Mouse (Mus musculus): ENCODE data around the gene Memo1. TPM values are rescaled to one million over a fixed set of nuclear protein-coding genes. Genes with fewer than 3 reads are reported as not detected.
A peak's percentile ranks its signal among the peaks of the same experiment; 100 is the strongest.
"Not testable (repeated sequence)": the region's sequence is repeated elsewhere in the genome, so short reads cannot be mapped to it uniquely, and the experiment has no call there.

Memo1 gene
- total RNA-seq (2014; fragmentation: Nextera tagmentation), result 88.7 and 110 TPM in 2 replicates
- total RNA-seq (2017), result 194 and 216 TPM in 2 replicates
- 61.6 and 76.8 TPM in 2 replicates for polyA plus RNA-seq (2012)

- Histone ChIP-seq H3K36me3 (replicated peaks) (peaks cover 21% of the 10 kb centered on the region), H3K4me1 (ENCODE audit: insufficient read depth, low read depth, low read length) (peaks cover 21% of the 10 kb centered on the region), H3K4me3 (ENCODE audit: low read depth, low read length) (peak within 1 kb of the TSS; percentile 92), H3K27me3 (ENCODE audit: insufficient read depth, low read length) (no peaks in the 10 kb centered on the region), H3K9me3 (replicated peaks) (no peaks in the 10 kb centered on the region)
- peak; percentile 22 for ATAC-seq (ENCODE audit: extremely low read depth, insufficient number of reproducible peaks, low FRiP score, poor library complexity, severe bottlenecking)
- peak; percentile 77 for DNase-seq (ENCODE audit: low spot score)
- TF ChIP-seq CTCF (IDR thresholded peaks at IDR 0.05; ENCODE audit: low read depth, low read length) (no peak), GATA2 (IDR thresholded peaks at IDR 0.05; ENCODE audit: borderline replicate concordance, low read depth, low read length) (no peak), GATA1 (IDR thresholded peaks at IDR 0.05; ENCODE audit: borderline replicate concordance, low read length) (no peak), POLR2AphosphoS5 (IDR thresholded peaks at IDR 0.05; ENCODE audit: insufficient replicate concordance, low read depth, low read length) (no peak), TAL1 (conservative IDR thresholded peaks at IDR 0.05; ENCODE audit: low read depth, low read length) (no peak)
These were observed at the start of gene Memo1 for GRCm38 (mm10) chr17:74295026-74295970. TSS of gene Memo1 (minus strand) at chr17:74295521.

GRCm38 (mm10) chr17:74341151-74341550 is 45.8 kb upstream of the Memo1 start:
- Histone ChIP-seq H3K36me3 (replicated peaks) (peaks cover 19% of the 10 kb centered on the region), H3K27me3 (ENCODE audit: insufficient read depth, low read length) (no peaks in the 10 kb centered on the region), H3K4me1 (ENCODE audit: insufficient read depth, low read depth, low read length) (peaks cover 26% of the 10 kb centered on the region), H3K4me3 (ENCODE audit: low read depth, low read length) (no peak overlapping the region), H3K9me3 (replicated peaks) (no peaks in the 10 kb centered on the region)
- no peak for DNase-seq (ENCODE audit: low spot score)
- no peak for ATAC-seq (ENCODE audit: extremely low read depth, insufficient number of reproducible peaks, low FRiP score, poor library complexity, severe bottlenecking)
- TF ChIP-seq CTCF (IDR thresholded peaks at IDR 0.05; ENCODE audit: low read depth, low read length) (no peak), GATA1 (IDR thresholded peaks at IDR 0.05; ENCODE audit: borderline replicate concordance, low read length) (no peak), POLR2AphosphoS5 (IDR thresholded peaks at IDR 0.05; ENCODE audit: insufficient replicate concordance, low read depth, low read length) (no peak), TAL1 (conservative IDR thresholded peaks at IDR 0.05; ENCODE audit: low read depth, low read length) (no peak), GATA2 (IDR thresholded peaks at IDR 0.05; ENCODE audit: borderline replicate concordance, low read depth, low read length) (no peak)

- H3K4me1 ChIP-seq (ENCODE audit: insufficient read depth, low read depth, low read length), result peaks cover 26% of the 10 kb centered on the region
- H3K9me3 ChIP-seq (replicated peaks), result no peaks in the 10 kb centered on the region
- H3K36me3 ChIP-seq (replicated peaks), result peaks cover 14% of the 10 kb centered on the region
- peak; percentile 30 for ATAC-seq (ENCODE audit: extremely low read depth, insufficient number of reproducible peaks, low FRiP score, poor library complexity, severe bottlenecking)
- no peaks in the 10 kb centered on the region for H3K27me3 ChIP-seq (ENCODE audit: insufficient read depth, low read length)
- TF ChIP-seq GATA1 (IDR thresholded peaks at IDR 0.05; ENCODE audit: borderline replicate concordance, low read length), result no peak
- no peak for TF ChIP-seq POLR2AphosphoS5 (IDR thresholded peaks at IDR 0.05; ENCODE audit: insufficient replicate concordance, low read depth, low read length)
- no peak for TF ChIP-seq GATA2 (IDR thresholded peaks at IDR 0.05; ENCODE audit: borderline replicate concordance, low read depth, low read length)
- no peak for TF ChIP-seq CTCF (IDR thresholded peaks at IDR 0.05; ENCODE audit: low read depth, low read length)
- no peak for TF ChIP-seq TAL1 (conservative IDR thresholded peaks at IDR 0.05; ENCODE audit: low read depth, low read length)
- peak; percentile 69 for DNase-seq (ENCODE audit: low spot score)
- peak within 1 kb of the TSS; percentile 83 for H3K4me3 ChIP-seq (ENCODE audit: low read depth, low read length)
These were observed 43.9 kb upstream of the Memo1 start, which contains the start of gene Spast for GRCm38 (mm10) chr17:74338937-74339804. TSS of gene Spast (plus strand) at chr17:74338987.

GRCm38 (mm10) chr17:74338225-74338931 is 43.1 kb upstream of the Memo1 start:
- Histone ChIP-seq H3K4me3 (ENCODE audit: low read depth, low read length) (peak overlapping the region; percentile 83), H3K36me3 (replicated peaks) (peaks cover 10% of the 10 kb centered on the region), H3K9me3 (replicated peaks) (no peaks in the 10 kb centered on the region), H3K4me1 (ENCODE audit: insufficient read depth, low read depth, low read length) (peaks cover 26% of the 10 kb centered on the region), H3K27me3 (ENCODE audit: insufficient read depth, low read length) (no peaks in the 10 kb centered on the region)
- ATAC-seq (ENCODE audit: extremely low read depth, insufficient number of reproducible peaks, low FRiP score, poor library complexity, severe bottlenecking) (peak; percentile 94), DNase-seq (ENCODE audit: low spot score) (peak; percentile 81)
- TF ChIP-seq GATA2 (IDR thresholded peaks at IDR 0.05; ENCODE audit: borderline replicate concordance, low read depth, low read length), result no peak
- no peak for TF ChIP-seq CTCF (IDR thresholded peaks at IDR 0.05; ENCODE audit: low read depth, low read length)
- TF ChIP-seq TAL1 (conservative IDR thresholded peaks at IDR 0.05; ENCODE audit: low read depth, low read length), result no peak
- TF ChIP-seq GATA1 (IDR thresholded peaks at IDR 0.05; ENCODE audit: borderline replicate concordance, low read length), result no peak

- Histone ChIP-seq H3K36me3 (replicated peaks) (no peaks in the 10 kb centered on the region), H3K4me3 (ENCODE audit: low read depth, low read length) (no peak overlapping the region), H3K27me3 (ENCODE audit: insufficient read depth, low read length) (no peaks in the 10 kb centered on the region), H3K9me3 (replicated peaks) (no peaks in the 10 kb centered on the region), H3K4me1 (ENCODE audit: insufficient read depth, low read depth, low read length) (no peaks in the 10 kb centered on the region)
- ATAC-seq (ENCODE audit: extremely low read depth, insufficient number of reproducible peaks, low FRiP score, poor library complexity, severe bottlenecking), result no peak
- TF ChIP-seq TAL1 (conservative IDR thresholded peaks at IDR 0.05; ENCODE audit: low read depth, low read length) (no peak), POLR2AphosphoS5 (IDR thresholded peaks at IDR 0.05; ENCODE audit: insufficient replicate concordance, low read depth, low read length) (no peak), CTCF (IDR thresholded peaks at IDR 0.05; ENCODE audit: low read depth, low read length) (no peak), GATA1 (IDR thresholded peaks at IDR 0.05; ENCODE audit: borderline replicate concordance, low read length) (no peak), GATA2 (IDR thresholded peaks at IDR 0.05; ENCODE audit: borderline replicate concordance, low read depth, low read length) (no peak)
- no peak for DNase-seq (ENCODE audit: low spot score)
These were observed 35.8 kb upstream of the Memo1 start for GRCm38 (mm10) chr17:74331049-74331676.

GRCm38 (mm10) chr17:74328146-74328545 is 32.8 kb upstream of the Memo1 start:
- not testable (repeated sequence) for H3K4me3 ChIP-seq (ENCODE audit: low read depth, low read length); H3K27me3 ChIP-seq (ENCODE audit: insufficient read depth, low read length); H3K9me3 ChIP-seq (replicated peaks); H3K36me3 ChIP-seq (replicated peaks); DNase-seq (ENCODE audit: low spot score); H3K4me1 ChIP-seq (ENCODE audit: insufficient read depth, low read depth, low read length)
- ATAC-seq (ENCODE audit: extremely low read depth, insufficient number of reproducible peaks, low FRiP score, poor library complexity, severe bottlenecking), result peak; percentile 63

- not testable (repeated sequence) for DNase-seq (ENCODE audit: low spot score); H3K4me3 ChIP-seq (ENCODE audit: low read depth, low read length); H3K9me3 ChIP-seq (replicated peaks); H3K4me1 ChIP-seq (ENCODE audit: insufficient read depth, low read depth, low read length); H3K27me3 ChIP-seq (ENCODE audit: insufficient read depth, low read length); H3K36me3 ChIP-seq (replicated peaks); ATAC-seq (ENCODE audit: extremely low read depth, insufficient number of reproducible peaks, low FRiP score, poor library complexity, severe bottlenecking)
These were observed 31.9 kb upstream of the Memo1 start for GRCm38 (mm10) chr17:74327195-74327594.

All from G1E (cell line).